Mouse (Mus musculus) lung, embryonic 16.5 days (tissue): ENCODE data around the gene Rad50. TPM values are rescaled to one million over a fixed set of nuclear protein-coding genes. Genes with fewer than 3 reads are reported as not detected.

Source experiments
- ATAC-seq: fragments of 200-750 bp; cut with Nextera tagmentation; 2 replicates; pipeline ENCODE4 v1.8.0; 2017; ENCODE audit warnings: low read depth, mild to moderate bottlenecking, moderate library complexity
- H3K27ac ChIP-seq: fragments of 300-500 bp; sonication (generic); 2 replicates; pipeline ENCODE4 v1.5.1; 2014; ENCODE audit warnings: mild to moderate bottlenecking, control low read depth, low read length
- H3K27me3 ChIP-seq: fragments of 300-500 bp; sonication (generic); 2 replicates; pipeline ENCODE4 v1.6.1; 2014; ENCODE audit warnings: low read depth, low read length, mixed read lengths; ENCODE audit not compliant: control insufficient read depth, insufficient read depth
- H3K36me3 ChIP-seq: fragments of 300-500 bp; sonication (generic); 2 replicates; pipeline ENCODE4 v1.6.1; 2014; ENCODE audit warnings: low read length; ENCODE audit not compliant: control insufficient read depth, insufficient read depth
- H3K4me1 ChIP-seq: fragments of 300-500 bp; sonication (generic); replicated peaks from 2 replicates; pipeline ENCODE4 v1.6.1; 2014; ENCODE audit warnings: low read length, mixed read lengths; ENCODE audit not compliant: control insufficient read depth, insufficient read depth
- H3K4me2 ChIP-seq: fragments of 300-500 bp; sonication (generic); 2 replicates; pipeline ENCODE4 v1.6.1; 2014; ENCODE audit warnings: low read depth, low read length, control low read depth
- H3K4me3 ChIP-seq: fragments of 300-500 bp; sonication (generic); 2 replicates; pipeline ENCODE4 v1.5.1; 2014; ENCODE audit warnings: mild to moderate bottlenecking, low read length, control low read depth
- H3K9ac ChIP-seq: fragments of 300-500 bp; sonication (generic); 2 replicates; pipeline ENCODE4 v1.6.1; 2014; ENCODE audit warnings: low read length, control low read depth
- H3K9me3 ChIP-seq: fragments of 300-500 bp; sonication (generic); 2 replicates; pipeline ENCODE4 v1.6.1; 2016; ENCODE audit warnings: low read length; ENCODE audit not compliant: control insufficient read depth
- WGBS: fragments of 180-500 bp; shearing (Covaris S2); extraction: QIAGEN DNeasy Blood & Tissue Kit; methylation state at CpG from one replicate; pipeline ENCODE4 v1.1.7; 2014; 5-methylcytosine and 5-hydroxymethylcytosine counted together
- polyA plus RNA-seq: library from polyadenylated mRNA; unstranded; fragments of >200 nt; fragmentation: Nextera tagmentation; extraction: Ambion mirVana; gene quantifications from 2 replicates; pipeline ENCODE4 v1.2.1, GENCODE M21; 2015

Rad50 gene
- polyA plus RNA-seq, 1 experiment from 2014 or later = 33.7 TPM

- no peaks in the 10 kb centered on the region for H3K4me1 ChIP-seq
- H3K36me3 ChIP-seq = no peaks in the 10 kb centered on the region
- no peak overlapping the region for H3K4me2 ChIP-seq
- WGBS = 12% methylated on average over 1 of the region's 1 CpGs
- H3K9ac ChIP-seq = no peak overlapping the region
- no peak overlapping the region for H3K4me3 ChIP-seq
- no peaks in the 10 kb centered on the region for H3K27me3 ChIP-seq
- ATAC-seq = peak; percentile 71; the same call in 1 of the 2 replicates
- no peak overlapping the region for H3K27ac ChIP-seq
- H3K9me3 ChIP-seq = no peaks in the 10 kb centered on the region
These were observed 79.3 kb downstream of the Rad50 start for GRCm38 (mm10) chr11:53627859-53628258.

GRCm38 (mm10) chr11:53626802-53627373, 80.2 kb downstream of the Rad50 start:
- Histone ChIP-seq H3K9me3 (no peaks in the 10 kb centered on the region), H3K27me3 (no peaks in the 10 kb centered on the region), H3K4me2 (no peak overlapping the region), H3K4me1 (no peaks in the 10 kb centered on the region), H3K9ac (no peak overlapping the region), H3K4me3 (no peak overlapping the region), H3K27ac (no peak overlapping the region), H3K36me3 (no peaks in the 10 kb centered on the region)
- ATAC-seq = no peak
- 58% methylated on average over 17 of the region's 17 CpGs for WGBS

DNA sequence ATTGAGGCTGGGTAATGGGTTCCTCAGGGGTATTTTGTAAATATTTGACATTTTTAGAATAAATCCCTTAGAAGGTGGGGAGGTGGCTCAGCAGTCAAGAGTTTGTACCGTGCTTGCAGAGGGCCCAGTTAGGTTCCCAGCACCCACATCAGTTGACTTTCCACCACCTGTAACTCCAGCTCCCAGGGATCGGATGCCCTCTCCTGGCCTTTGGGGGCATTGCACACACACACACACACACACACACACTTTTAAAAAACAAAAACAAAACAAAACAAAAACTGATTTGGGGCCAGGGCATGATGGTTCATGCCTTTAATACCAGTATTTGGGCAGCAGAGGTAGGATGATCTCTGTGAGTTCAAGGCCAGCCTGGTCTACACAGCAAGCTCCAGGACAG, 83.0 kb downstream of the Rad50 start:
- H3K4me2 ChIP-seq = no peak overlapping the region
- 78% methylated on average over 2 of the region's 2 CpGs for WGBS
- no peak for ATAC-seq
- H3K27ac ChIP-seq = no peak overlapping the region
- H3K4me1 ChIP-seq = no peaks in the 10 kb centered on the region
- no peaks in the 10 kb centered on the region for H3K36me3 ChIP-seq
- H3K4me3 ChIP-seq = no peak overlapping the region
- H3K9me3 ChIP-seq = no peaks in the 10 kb centered on the region
- no peaks in the 10 kb centered on the region for H3K27me3 ChIP-seq
- H3K9ac ChIP-seq = no peak overlapping the region

- Histone ChIP-seq H3K4me1 (no peaks in the 10 kb centered on the region), H3K4me3 (no peak overlapping the region), H3K9me3 (no peaks in the 10 kb centered on the region), H3K27me3 (no peaks in the 10 kb centered on the region), H3K4me2 (no peak overlapping the region), H3K36me3 (no peaks in the 10 kb centered on the region), H3K9ac (no peak overlapping the region), H3K27ac (no peak overlapping the region)
- ATAC-seq = no peak
- 55% methylated on average over 9 of the region's 9 CpGs for WGBS
These were observed 83.5 kb downstream of the Rad50 start for GRCm38 (mm10) chr11:53623573-53623972.

DNA sequence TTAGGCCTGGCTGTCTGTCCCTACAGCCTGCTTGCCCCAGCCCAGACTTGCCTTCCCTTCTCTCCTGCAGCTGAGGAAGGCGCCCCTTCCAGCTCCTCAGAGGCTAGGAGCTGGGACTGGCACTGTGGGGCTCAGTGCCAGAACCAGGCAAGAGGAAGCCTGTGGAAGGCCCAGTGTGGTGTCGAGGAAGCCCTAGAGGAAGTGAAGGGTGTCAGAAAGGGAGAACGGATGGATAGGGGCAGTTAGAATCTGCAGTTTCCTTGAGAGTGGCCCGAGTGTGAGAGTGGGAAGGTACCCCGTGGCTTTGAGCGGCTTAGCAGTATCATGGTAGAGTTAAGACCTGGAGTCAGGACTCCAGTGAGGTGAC, 84.7 kb downstream of the Rad50 start:
- WGBS = 70% methylated on average over 6 of the region's 6 CpGs
- H3K27me3 ChIP-seq = no peaks in the 10 kb centered on the region

DNA sequence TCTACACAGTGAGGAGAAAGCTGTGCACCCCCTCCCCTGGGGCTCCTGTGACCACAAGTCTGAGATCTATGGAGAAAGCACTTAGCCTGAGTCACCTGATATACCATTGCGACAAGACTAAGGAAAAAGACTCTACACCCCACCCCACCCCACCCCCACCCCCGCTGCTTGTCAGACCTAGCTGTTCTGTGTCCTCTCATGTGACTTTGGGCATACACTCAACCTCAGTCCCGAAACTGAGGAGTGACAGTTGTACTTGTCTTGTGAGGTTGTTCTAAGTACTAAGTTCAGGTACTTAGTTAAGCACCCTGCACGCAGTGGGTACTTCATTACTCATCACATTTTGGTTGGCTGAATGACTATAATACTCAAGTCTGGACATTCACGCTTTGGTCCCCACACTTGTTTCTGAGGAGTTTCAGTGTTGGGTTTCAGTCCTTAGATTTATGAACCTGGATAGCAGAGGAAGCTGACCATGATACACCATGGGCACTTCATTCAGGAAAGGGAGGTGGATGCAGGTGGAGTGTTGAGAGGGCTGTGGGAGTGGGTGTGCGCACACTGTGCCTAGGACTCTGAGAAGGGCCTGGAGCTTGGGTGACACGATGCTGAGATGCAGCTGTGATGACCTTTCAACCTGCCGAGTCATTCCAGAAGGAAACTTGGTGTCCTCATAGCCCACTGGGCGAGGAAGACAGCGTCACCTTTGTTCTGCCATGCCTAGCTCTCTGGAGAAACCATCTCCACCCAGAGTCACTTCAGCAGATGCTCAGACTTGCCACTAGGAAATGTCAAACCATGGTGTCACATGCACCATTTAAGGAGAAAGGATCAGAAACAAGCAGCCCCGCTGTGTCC, 85.3 kb downstream of the Rad50 start:
- no peaks in the 10 kb centered on the region for H3K27me3 ChIP-seq
- H3K9ac ChIP-seq = no peak overlapping the region
- no peak overlapping the region for H3K4me2 ChIP-seq
- ATAC-seq = no peak
- no peak overlapping the region for H3K4me3 ChIP-seq
- H3K27ac ChIP-seq = no peak overlapping the region
- whole genome bisulfite sequencing = 77% methylated on average over 11 of the region's 11 CpGs
- H3K4me1 ChIP-seq = no peaks in the 10 kb centered on the region
- no peaks in the 10 kb centered on the region for H3K9me3 ChIP-seq
- H3K36me3 ChIP-seq = no peaks in the 10 kb centered on the region

More for the DNA sequence above, 84.7 kb downstream of the Rad50 start:
- H3K4me2 ChIP-seq = no peak overlapping the region
- H3K4me3 ChIP-seq = no peak overlapping the region
- no peaks in the 10 kb centered on the region for H3K9me3 ChIP-seq
- no peaks in the 10 kb centered on the region for H3K36me3 ChIP-seq
- ATAC-seq = no peak
- H3K4me1 ChIP-seq = no peaks in the 10 kb centered on the region
- no peak overlapping the region for H3K27ac ChIP-seq
- no peak overlapping the region for H3K9ac ChIP-seq

- no peaks in the 10 kb centered on the region for H3K4me1 ChIP-seq
- ATAC-seq = no peak
- H3K36me3 ChIP-seq = no peaks in the 10 kb centered on the region
- H3K27me3 ChIP-seq = no peaks in the 10 kb centered on the region
- no peaks in the 10 kb centered on the region for H3K9me3 ChIP-seq
- WGBS = 83% methylated on average over 4 of the region's 4 CpGs
- no peak overlapping the region for H3K4me2 ChIP-seq
- no peak overlapping the region for H3K4me3 ChIP-seq
- H3K27ac ChIP-seq = no peak overlapping the region
- no peak overlapping the region for H3K9ac ChIP-seq
These were observed 87.0 kb downstream of the Rad50 start for GRCm38 (mm10) chr11:53620094-53620493.

- Histone ChIP-seq H3K27me3 (no peaks in the 10 kb centered on the region), H3K4me3 (no peak overlapping the region), H3K4me1 (no peaks in the 10 kb centered on the region), H3K9ac (no peak overlapping the region), H3K27ac (no peak overlapping the region), H3K4me2 (no peak overlapping the region), H3K9me3 (no peaks in the 10 kb centered on the region), H3K36me3 (no peaks in the 10 kb centered on the region)
- WGBS = 53% methylated on average over 6 of the region's 6 CpGs
- no peak for ATAC-seq
These were observed 87.7 kb downstream of the Rad50 start for GRCm38 (mm10) chr11:53619428-53619827.

GRCm38 (mm10) chr11:53618619-53619198, 88.4 kb downstream of the Rad50 start, which contains the start of gene Il4:
Gene Il4, minus strand, starts transcription at chr11:53618669.
- Histone ChIP-seq H3K9me3 (no peaks in the 10 kb centered on the region), H3K4me2 (no peak within 1 kb of the TSS), H3K27ac (no peak within 1 kb of the TSS), H3K4me3 (no peak within 1 kb of the TSS), H3K27me3 (no peaks in the 10 kb centered on the region), H3K36me3 (no peaks in the 10 kb centered on the region), H3K4me1 (no peaks in the 10 kb centered on the region), H3K9ac (no peak within 1 kb of the TSS)
- WGBS = 67% methylated on average over 7 of the region's 7 CpGs
- ATAC-seq = no peak
